In the genomic region with DNA sequence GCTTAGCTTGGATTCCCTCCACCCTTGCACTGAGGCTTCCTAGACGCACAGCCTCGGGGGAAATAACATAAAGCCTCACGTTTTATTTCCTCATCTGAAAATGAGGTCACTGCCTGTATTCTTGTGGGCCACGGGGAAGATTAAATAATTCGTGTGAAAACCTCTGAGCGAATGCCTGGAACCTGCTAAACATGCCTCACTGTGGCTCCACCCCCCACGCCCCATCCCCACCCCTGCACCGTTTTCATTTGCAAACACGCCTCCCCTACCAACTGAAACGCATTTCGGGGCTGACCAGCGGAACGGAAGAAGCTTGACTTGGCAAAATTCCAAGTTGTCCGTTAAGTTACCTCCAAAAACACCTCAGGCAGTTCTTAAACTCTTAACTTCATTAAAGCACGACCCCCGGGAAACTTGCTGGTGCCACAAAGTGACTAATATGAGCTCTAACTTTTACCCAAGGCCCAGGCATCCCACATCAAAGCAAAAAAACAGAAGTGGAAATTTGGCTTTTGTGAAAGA, we compare ENCODE assay signal across 8 mouse cellular contexts. TPM values are rescaled to one million over a fixed set of nuclear protein-coding genes. Genes with fewer than 3 reads are reported as not detected.
A peak's percentile ranks its signal among the peaks of the same experiment; 100 is the strongest.
DNase-seq lines count a peak whose midpoint lies in the region; ATAC-seq and TF ChIP-seq lines count a peak whose summit lies in the region.

No protein-coding gene starts in this region.

- no peaks in the 10 kb centered on the region for H3K9me3 ChIP-seq in kidney, postnatal 0 days (replicated peaks; ENCODE audit: low read length)
- no peaks in the 10 kb centered on the region for H3K9me3 ChIP-seq in hindbrain, embryonic 14.5 days (ENCODE audit: control insufficient read depth, low read length)
- H3K9me3 ChIP-seq in midbrain, embryonic 12.5 days, result no peaks in the 10 kb centered on the region

- WGBS in kidney, postnatal 0 days, result 13% methylated on average over 16 of the region's 16 CpGs
- WGBS in hindbrain, embryonic 14.5 days, result 23% methylated on average over 16 of the region's 16 CpGs
- WGBS in midbrain, embryonic 12.5 days, result 28% methylated on average over 16 of the region's 16 CpGs

- ATAC-seq in kidney, postnatal 0 days (replicated peaks; ENCODE audit: low FRiP score, low read depth), result no peak
- no peak for ATAC-seq in hindbrain, embryonic 14.5 days (ENCODE audit: low FRiP score)
- ATAC-seq in midbrain, embryonic 12.5 days (ENCODE audit: low FRiP score, low read depth), result no peak
- no peak for ATAC-seq in frontal cortex, adult (ENCODE audit: low TSS enrichment)

- H3K4me3 ChIP-seq in kidney, postnatal 0 days (replicated peaks; ENCODE audit: low read depth, low read length), result no peak overlapping the region
- H3K4me3 ChIP-seq in hindbrain, embryonic 14.5 days (replicated peaks; ENCODE audit: low read length), result no peak overlapping the region
- H3K4me3 ChIP-seq in midbrain, embryonic 12.5 days, result no peak overlapping the region

- no peak overlapping the region for H3K9ac ChIP-seq in kidney, postnatal 0 days (ENCODE audit: low read depth, low read length)
- H3K9ac ChIP-seq in hindbrain, embryonic 14.5 days, result no peak overlapping the region
- H3K9ac ChIP-seq in midbrain, embryonic 12.5 days (replicated peaks), result no peak overlapping the region

- no peaks in the 10 kb centered on the region for H3K36me3 ChIP-seq in kidney, postnatal 0 days (ENCODE audit: insufficient read depth, low read length)
- H3K36me3 ChIP-seq in hindbrain, embryonic 14.5 days (replicated peaks; ENCODE audit: control insufficient read depth, insufficient read depth), result no peaks in the 10 kb centered on the region
- no peaks in the 10 kb centered on the region for H3K36me3 ChIP-seq in midbrain, embryonic 12.5 days

- no peak for TF ChIP-seq CTCF in kidney, postnatal 0 days (IDR thresholded peaks at IDR 0.05; ENCODE audit: low read depth)

- no peaks in the 10 kb centered on the region for H3K27me3 ChIP-seq in kidney, postnatal 0 days (ENCODE audit: insufficient read depth, low read length)
- no peaks in the 10 kb centered on the region for H3K27me3 ChIP-seq in hindbrain, embryonic 14.5 days (ENCODE audit: control insufficient read depth, insufficient read depth, low read length)
- no peaks in the 10 kb centered on the region for H3K27me3 ChIP-seq in midbrain, embryonic 12.5 days

- 0 out of 2 replicates have a peak, but pooled peaks cover 5% of the 10 kb centered on the region for H3K4me1 ChIP-seq in kidney, postnatal 0 days (replicated peaks; ENCODE audit: insufficient read depth, low read length)
- peaks cover 14% of the 10 kb centered on the region for H3K4me1 ChIP-seq in hindbrain, embryonic 14.5 days (replicated peaks; ENCODE audit: control insufficient read depth, insufficient read depth, low read length)
- H3K4me1 ChIP-seq in midbrain, embryonic 12.5 days, result peaks cover 9% of the 10 kb centered on the region; the same call in 1 of the 2 replicates

- H3K27ac ChIP-seq in kidney, postnatal 0 days, result no peak overlapping the region
- H3K27ac ChIP-seq in hindbrain, embryonic 14.5 days, result no peak overlapping the region
- H3K27ac ChIP-seq in midbrain, embryonic 12.5 days (replicated peaks), result no peak overlapping the region

- intact Hi-C loops in gastrocnemius, postnatal 36 days (cut with DNase I), result no loop called here

- DNase-seq in kidney, postnatal 0 days (ENCODE audit: low spot score), result no peak
- DNase-seq in kidney, adult 8-10 months, result no peak
- DNase-seq in R1 (ENCODE audit: low read depth, low spot score), result peak; percentile 70
- DNase-seq in hindbrain, embryonic 14.5 days (ENCODE audit: low spot score), result no peak
- no peak for DNase-seq in gastrocnemius, postnatal 36 days
- DNase-seq in cerebellum, adult 8-10 months, result no peak

- peak overlapping the region; percentile 48 for H3K4me2 ChIP-seq in kidney, postnatal 0 days (ENCODE audit: low read length)
- peak overlapping the region; percentile 31 for H3K4me2 ChIP-seq in hindbrain, embryonic 14.5 days (replicated peaks)
- peak overlapping the region; percentile 25; the same call in 1 of the 2 replicates for H3K4me2 ChIP-seq in midbrain, embryonic 12.5 days (replicated peaks)

RNA-seq across cellular contexts. Expression of a gene that starts 25.7 kb away (rescaled TPM):
- polyA plus RNA-seq in kidney, postnatal 0 days (2015; fragmentation: Nextera tagmentation; extraction: Ambion mirVana), result 8.1 and 8.2 TPM in 2 replicates
- 2.8 and 3.0 TPM in 2 replicates for polyA plus RNA-seq in hindbrain, embryonic 14.5 days (2014; fragmentation: Nextera tagmentation; extraction: Ambion mirVana)
- 2.1 and 2.3 TPM in 2 replicates for polyA plus RNA-seq in midbrain, embryonic 12.5 days (2016; fragmentation: Nextera tagmentation; extraction: Ambion mirVana)
- 1 to 10 TPM; 1.2 to 1.3 TPM for total RNA-seq in gastrocnemius, postnatal 36 days (2021)

RNA-seq across cellular contexts. Expression of a gene that starts 37.3 kb away (rescaled TPM):
- 131 and 135 TPM in 2 replicates for polyA plus RNA-seq in kidney, postnatal 0 days (2015; fragmentation: Nextera tagmentation; extraction: Ambion mirVana)
- polyA plus RNA-seq in hindbrain, embryonic 14.5 days (2014; fragmentation: Nextera tagmentation; extraction: Ambion mirVana), result 128 and 131 TPM in 2 replicates
- polyA plus RNA-seq in midbrain, embryonic 12.5 days (2016; fragmentation: Nextera tagmentation; extraction: Ambion mirVana), result 94.8 and 103 TPM in 2 replicates
- 10 to 100 TPM; 45.2 to 48.5 TPM for total RNA-seq in gastrocnemius, postnatal 36 days (2021)
